Mouse (Mus musculus): ENCODE results near the gene Src. TPM values are rescaled to one million over a fixed set of nuclear protein-coding genes. Genes with fewer than 3 reads are reported as not detected.

The Src gene
- polyA plus RNA-seq, 1 experiment = 0.48 TPM

GRCm38 (mm10) chr2:157401261-157401660, 17.0 kb upstream of the Src start:
- no peak for TF ChIP-seq GATA1 (IDR thresholded peaks at IDR 0.05; ENCODE audit: low read length)

- TF ChIP-seq GATA1 (IDR thresholded peaks at IDR 0.05; ENCODE audit: low read length) = no peak
Measured at GRCm38 (mm10) chr2:157407596-157407995, 10.6 kb upstream of the Src start.

GRCm38 (mm10) chr2:157409793-157410533, 8.3 kb upstream of the Src start:
- TF ChIP-seq GATA1 (IDR thresholded peaks at IDR 0.05; ENCODE audit: low read length) = no peak

- no peak for TF ChIP-seq GATA1 (IDR thresholded peaks at IDR 0.05; ENCODE audit: low read length)
Measured at GRCm38 (mm10) chr2:157411151-157411693, 7.0 kb upstream of the Src start.

GRCm38 (mm10) chr2:157412497-157412896, 5.7 kb upstream of the Src start:
- TF ChIP-seq GATA1 (IDR thresholded peaks at IDR 0.05; ENCODE audit: low read length) = no peak

- no peak for TF ChIP-seq GATA1 (IDR thresholded peaks at IDR 0.05; ENCODE audit: low read length)
Measured at GRCm38 (mm10) chr2:157417229-157417628, 1.0 kb upstream of the Src start.

- TF ChIP-seq GATA1 (IDR thresholded peaks at IDR 0.05; ENCODE audit: low read length) = no peak
Measured at GRCm38 (mm10) chr2:157418609-157419071, 396 bp downstream of the Src start.

- no peak for TF ChIP-seq GATA1 (IDR thresholded peaks at IDR 0.05; ENCODE audit: low read length)
Measured at GRCm38 (mm10) chr2:157419506-157419905, 1.3 kb downstream of the Src start.

GRCm38 (mm10) chr2:157420404-157420803, 2.2 kb downstream of the Src start:
- TF ChIP-seq GATA1 (IDR thresholded peaks at IDR 0.05; ENCODE audit: low read length) = no peak

- TF ChIP-seq GATA1 (IDR thresholded peaks at IDR 0.05; ENCODE audit: low read length) = no peak
Measured at GRCm38 (mm10) chr2:157422062-157422655, 3.9 kb downstream of the Src start.

GRCm38 (mm10) chr2:157422854-157423705, 4.8 kb downstream of the Src start:
- TF ChIP-seq GATA1 (IDR thresholded peaks at IDR 0.05; ENCODE audit: low read length) = no peak

GRCm38 (mm10) chr2:157423706-157424125, 5.5 kb downstream of the Src start:
- TF ChIP-seq GATA1 (IDR thresholded peaks at IDR 0.05; ENCODE audit: low read length) = no peak

GRCm38 (mm10) chr2:157424126-157424903, 6.1 kb downstream of the Src start:
- no peak for TF ChIP-seq GATA1 (IDR thresholded peaks at IDR 0.05; ENCODE audit: low read length)

- TF ChIP-seq GATA1 (IDR thresholded peaks at IDR 0.05; ENCODE audit: low read length) = no peak
Measured at GRCm38 (mm10) chr2:157424904-157425642, 6.8 kb downstream of the Src start.

All from G1E-ER4 (cell line).